Mouse (Mus musculus) liver, adult 2 months (tissue): ENCODE results near the gene Ppm1l. TPM values are rescaled to one million over a fixed set of nuclear protein-coding genes. Genes with fewer than 3 reads are reported as not detected.
A peak's percentile ranks its signal among the peaks of the same experiment; 100 is the strongest.
"Not testable (repeated sequence)": the region's sequence is repeated elsewhere in the genome, so short reads cannot be mapped to it uniquely, and the experiment has no call there.

Source experiments
- DNase-seq: peaks from one replicate; pipeline ENCODE4 v3.0.0-alpha.2; 2011; ENCODE audit warnings: low read depth, low spot score; ENCODE audit errors: extremely low read depth
- H3K27ac ChIP-seq: fragments of 200-500 bp; replicated peaks from 2 replicates; pipeline ENCODE4 v1.5.1; 2012; ENCODE audit warnings: low read depth, mild to moderate bottlenecking, control low read depth, inconsistent platforms, low read length; ENCODE audit not compliant: insufficient read depth
- H3K27me3 ChIP-seq: fragments of 200-500 bp; 2 replicates; pipeline ENCODE4 v1.6.1; 2012; ENCODE audit warnings: mild to moderate bottlenecking, moderate library complexity, low read length, inconsistent platforms; ENCODE audit not compliant: control insufficient read depth, insufficient read depth
- H3K36me3 ChIP-seq: fragments of 200-500 bp; 2 replicates; pipeline ENCODE4 v1.6.1; 2012; ENCODE audit warnings: low read length, inconsistent platforms; ENCODE audit not compliant: control insufficient read depth, insufficient read depth
- H3K4me1 ChIP-seq: fragments of 200-500 bp; 2 replicates; pipeline ENCODE4 v1.6.1; 2011; ENCODE audit warnings: low read length; ENCODE audit not compliant: control insufficient read depth, insufficient read depth
- H3K4me3 ChIP-seq: fragments of 200-500 bp; 2 replicates; pipeline ENCODE4 v1.5.1; 2011; ENCODE audit warnings: low read depth, mild to moderate bottlenecking, control low read depth, low read length, moderate library complexity; ENCODE audit not compliant: insufficient read depth
- H3K79me2 ChIP-seq: fragments of 200-500 bp; 2 replicates; pipeline ENCODE4 v1.6.1; 2012; ENCODE audit warnings: inconsistent platforms, mild to moderate bottlenecking, low read length, moderate library complexity; ENCODE audit not compliant: control insufficient read depth, insufficient read depth
- H3K9ac ChIP-seq: fragments of 200-500 bp; 2 replicates; pipeline ENCODE4 v1.6.1; 2012; ENCODE audit warnings: low read depth, mild to moderate bottlenecking, control low read depth, inconsistent platforms, low read length
- CTCF ChIP-seq: fragments of 200-500 bp; IDR thresholded peaks from 2 replicates; pipeline ENCODE4 v1.5.1; 2011; ENCODE audit warnings: low read depth, low read length, control low read depth
- POLR2A ChIP-seq: fragments of 200-500 bp; IDR thresholded peaks from 2 replicates; pipeline ENCODE4 v1.6.1; 2011; ENCODE audit warnings: low read length, control low read depth; ENCODE audit not compliant: insufficient read depth; ENCODE audit errors: extremely low read depth
- WGBS: fragments of 180-500 bp; shearing (Covaris S2); methylation state at CpG from one replicate; pipeline ENCODE4 v1.1.7; 2018; 5-methylcytosine and 5-hydroxymethylcytosine counted together
- polyA plus RNA-seq: library from polyadenylated mRNA; depleted of rRNA; stranded (reverse); fragments of >200 nt; gene quantifications from 2 replicates; pipeline ENCODE4 v1.2.3, GENCODE M21; 2012
- total RNA-seq: library from RNA; depleted of rRNA; stranded (reverse); fragments of >200 nt; gene quantifications from 2 replicates; pipeline ENCODE4 v1.2.3, GENCODE M21; 2014

The Ppm1l gene
- total and polyA plus RNA-seq, 2 experiments, result 1.9 to 3.3 TPM

- Histone ChIP-seq H3K27ac (no peak overlapping the region), H3K36me3 (no peaks in the 10 kb centered on the region), H3K79me2 (no peaks in the 10 kb centered on the region), H3K9ac (no peak overlapping the region), H3K27me3 (no peaks in the 10 kb centered on the region), H3K4me1 (peaks cover 12% of the 10 kb centered on the region), H3K4me3 (no peak overlapping the region)
- TF ChIP-seq POLR2A, result no peak
- TF ChIP-seq CTCF, result no peak
- 71% methylated on average over 7 of the region's 7 CpGs for WGBS
- DNase-seq, result peak; percentile 31
Observed at GRCm38 (mm10) chr3:69559975-69560330, 243.3 kb downstream of the Ppm1l start.

- no peaks in the 10 kb centered on the region for H3K36me3 ChIP-seq
- peaks cover 3% of the 10 kb centered on the region for H3K4me1 ChIP-seq
- no peak overlapping the region for H3K9ac ChIP-seq
- H3K27ac ChIP-seq, result no peak overlapping the region
- H3K79me2 ChIP-seq, result no peaks in the 10 kb centered on the region
- TF ChIP-seq POLR2A (no peak), CTCF (no peak)
- H3K27me3 ChIP-seq, result no peaks in the 10 kb centered on the region
- no peak for DNase-seq
- H3K4me3 ChIP-seq, result no peak overlapping the region
- 74% methylated on average over 5 of the region's 5 CpGs for WGBS
Observed at GRCm38 (mm10) chr3:69561686-69562085, 245.0 kb downstream of the Ppm1l start.

- Histone ChIP-seq H3K79me2 (no peaks in the 10 kb centered on the region), H3K4me1 (no peaks in the 10 kb centered on the region; the same call in 1 of the 2 replicates), H3K27me3 (no peaks in the 10 kb centered on the region), H3K4me3 (no peak overlapping the region), H3K27ac (no peak overlapping the region), H3K36me3 (no peaks in the 10 kb centered on the region), H3K9ac (no peak overlapping the region)
- TF ChIP-seq CTCF (no peak), POLR2A (no peak)
- DNase-seq, result peak; percentile 48
- 29% methylated on average over 6 of the region's 6 CpGs for WGBS
Observed at GRCm38 (mm10) chr3:69563406-69563805, 246.7 kb downstream of the Ppm1l start.

DNA sequence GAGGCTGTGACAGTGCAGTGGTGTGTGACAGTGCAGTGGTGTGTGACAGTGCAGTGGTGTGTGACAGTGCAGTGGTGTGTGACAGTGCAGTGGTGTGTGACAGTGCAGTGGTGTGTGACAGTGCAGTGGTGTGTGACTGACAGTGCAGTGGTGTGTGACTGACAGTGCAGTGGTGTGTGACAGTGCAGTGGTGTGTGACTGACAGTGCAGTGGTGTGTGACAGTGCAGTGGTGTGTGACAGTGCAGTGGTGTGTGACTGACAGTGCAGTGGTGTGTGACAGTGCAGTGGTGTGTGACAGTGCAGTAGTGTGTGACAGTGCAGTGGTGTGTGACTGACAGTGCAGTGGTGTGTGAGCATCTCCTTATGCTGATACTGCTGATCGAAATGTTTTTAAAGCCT lies 248.9 kb downstream of the Ppm1l start:
- not testable (repeated sequence) for H3K79me2 ChIP-seq, H3K36me3 ChIP-seq, DNase-seq, H3K27me3 ChIP-seq, H3K4me3 ChIP-seq, H3K9ac ChIP-seq, H3K4me1 ChIP-seq, H3K27ac ChIP-seq
- WGBS, result 97% methylated on average over 1 of the region's 1 CpGs

GRCm38 (mm10) chr3:69572561-69572960 lies 255.9 kb downstream of the Ppm1l start:
- WGBS, result 79% methylated on average over 5 of the region's 5 CpGs
- TF ChIP-seq CTCF (no peak), POLR2A (no peak)
- H3K36me3 ChIP-seq, result no peaks in the 10 kb centered on the region

GRCm38 (mm10) chr3:69575577-69575976 lies 258.9 kb downstream of the Ppm1l start:
- no peak overlapping the region for H3K27ac ChIP-seq
- TF ChIP-seq CTCF, result no peak
- no peak for TF ChIP-seq POLR2A
- H3K9ac ChIP-seq, result no peak overlapping the region
- H3K79me2 ChIP-seq, result no peaks in the 10 kb centered on the region
- no peaks in the 10 kb centered on the region for H3K36me3 ChIP-seq
- H3K4me1 ChIP-seq, result no peaks in the 10 kb centered on the region
- no peak for DNase-seq
- H3K4me3 ChIP-seq, result no peak overlapping the region
- no peaks in the 10 kb centered on the region for H3K27me3 ChIP-seq
- 94% methylated on average over 11 of the region's 11 CpGs for WGBS

More at GRCm38 (mm10) chr3:69572561-69572960, 255.9 kb downstream of the Ppm1l start:
- DNase-seq, result peak; percentile 30
- Histone ChIP-seq H3K27ac (no peak overlapping the region), H3K79me2 (no peaks in the 10 kb centered on the region), H3K4me3 (no peak overlapping the region), H3K4me1 (no peaks in the 10 kb centered on the region), H3K27me3 (no peaks in the 10 kb centered on the region), H3K9ac (no peak overlapping the region)
